Mouse (Mus musculus): Measurements from ENCODE around the gene Ebf1.

Gene Ebf1

GRCm38 (mm10) chr11:44784255-44785029 lies 167.3 kb downstream of the Ebf1 start:
- no peak for DNase-seq (ENCODE audit: low spot score)

- DNase-seq (ENCODE audit: low spot score) = no peak
Measured at GRCm38 (mm10) chr11:44785063-44785462, 167.9 kb downstream of the Ebf1 start.

GRCm38 (mm10) chr11:44785479-44785878 lies 168.4 kb downstream of the Ebf1 start:
- DNase-seq (ENCODE audit: low spot score) = no peak

- DNase-seq (ENCODE audit: low spot score) = no peak
Measured at GRCm38 (mm10) chr11:44788003-44788402, 170.9 kb downstream of the Ebf1 start.

- DNase-seq (ENCODE audit: low spot score) = no peak
Measured at GRCm38 (mm10) chr11:44792816-44793215, 175.7 kb downstream of the Ebf1 start.

- DNase-seq (ENCODE audit: low spot score) = no peak
Measured at GRCm38 (mm10) chr11:44794883-44795282, 177.8 kb downstream of the Ebf1 start.

- no peak for DNase-seq (ENCODE audit: low spot score)
Measured at GRCm38 (mm10) chr11:44795767-44796166, 178.7 kb downstream of the Ebf1 start.

GRCm38 (mm10) chr11:44798270-44798669 lies 181.2 kb downstream of the Ebf1 start:
- no peak for DNase-seq (ENCODE audit: low spot score)

- no peak for DNase-seq (ENCODE audit: low spot score)
Measured at GRCm38 (mm10) chr11:44804046-44804445, 186.9 kb downstream of the Ebf1 start.

GRCm38 (mm10) chr11:44806589-44806988 lies 189.5 kb downstream of the Ebf1 start:
- DNase-seq (ENCODE audit: low spot score) = no peak

GRCm38 (mm10) chr11:44808855-44809546 lies 191.9 kb downstream of the Ebf1 start:
- DNase-seq (ENCODE audit: low spot score) = no peak

GRCm38 (mm10) chr11:44811007-44811406 lies 193.9 kb downstream of the Ebf1 start:
- no peak for DNase-seq (ENCODE audit: low spot score)

GRCm38 (mm10) chr11:44812193-44812746 lies 195.2 kb downstream of the Ebf1 start:
- DNase-seq (ENCODE audit: low spot score) = no peak

- DNase-seq (ENCODE audit: low spot score) = no peak
Measured at GRCm38 (mm10) chr11:44813534-44813933, 196.4 kb downstream of the Ebf1 start.

- DNase-seq (ENCODE audit: low spot score) = no peak
Measured at GRCm38 (mm10) chr11:44814847-44815246, 197.7 kb downstream of the Ebf1 start.

GRCm38 (mm10) chr11:44815991-44816390 lies 198.9 kb downstream of the Ebf1 start:
- DNase-seq (ENCODE audit: low spot score) = no peak

GRCm38 (mm10) chr11:44822312-44822711 lies 205.2 kb downstream of the Ebf1 start:
- DNase-seq (ENCODE audit: low spot score) = no peak

GRCm38 (mm10) chr11:44832227-44832939 lies 215.3 kb downstream of the Ebf1 start:
- DNase-seq (ENCODE audit: low spot score) = no peak

- DNase-seq (ENCODE audit: low spot score) = no peak
Measured at GRCm38 (mm10) chr11:44832940-44833254, 215.8 kb downstream of the Ebf1 start.

- DNase-seq (ENCODE audit: low spot score) = no peak
Measured at GRCm38 (mm10) chr11:44833351-44833996, 216.4 kb downstream of the Ebf1 start.

GRCm38 (mm10) chr11:44835166-44835565 lies 218.0 kb downstream of the Ebf1 start:
- no peak for DNase-seq (ENCODE audit: low spot score)

- no peak for DNase-seq (ENCODE audit: low spot score)
Measured at GRCm38 (mm10) chr11:44837592-44837991, 220.5 kb downstream of the Ebf1 start.

Data from ovary, postnatal 14 days (tissue).